Mouse (Mus musculus) hindbrain, embryonic 15.5 days (tissue): ENCODE data around the gene Elmo1. TPM values are rescaled to one million over a fixed set of nuclear protein-coding genes. Genes with fewer than 3 reads are reported as not detected.

Source experiments
- ATAC-seq: fragments of 200-750 bp; cut with Nextera tagmentation; 2 replicates; pipeline ENCODE4 v1.8.0; 2017; ENCODE audit warnings: low read depth, moderate number of reproducible peaks, moderate TSS enrichment; ENCODE audit not compliant: low FRiP score
- H3K27ac ChIP-seq: fragments of 300-500 bp; sonication (generic); replicated peaks from 2 replicates; pipeline ENCODE4 v1.5.1; 2015; ENCODE audit warnings: mild to moderate bottlenecking, inconsistent platforms
- H3K27me3 ChIP-seq: fragments of 300-500 bp; sonication (generic); 2 replicates; pipeline ENCODE4 v1.6.1; 2015; ENCODE audit warnings: control low read depth, inconsistent platforms
- H3K36me3 ChIP-seq: fragments of 300-500 bp; sonication (generic); 2 replicates; pipeline ENCODE4 v1.6.1; 2015; ENCODE audit warnings: control low read depth, inconsistent platforms
- H3K4me1 ChIP-seq: fragments of 300-500 bp; sonication (generic); replicated peaks from 2 replicates; pipeline ENCODE4 v1.6.1; 2015; ENCODE audit warnings: control low read depth, inconsistent platforms
- H3K4me2 ChIP-seq: fragments of 300-500 bp; sonication (generic); 2 replicates; pipeline ENCODE4 v1.6.1; 2015; ENCODE audit warnings: moderate library complexity, mild to moderate bottlenecking, inconsistent platforms
- H3K4me3 ChIP-seq: fragments of 300-500 bp; sonication (generic); 2 replicates; pipeline ENCODE4 v1.5.1; 2015; ENCODE audit warnings: mild to moderate bottlenecking, inconsistent platforms
- H3K9ac ChIP-seq: fragments of 300-500 bp; sonication (generic); 2 replicates; pipeline ENCODE4 v1.6.1; 2015; ENCODE audit warnings: inconsistent platforms
- H3K9me3 ChIP-seq: fragments of 300-500 bp; sonication (generic); 2 replicates; pipeline ENCODE4 v1.6.1; 2016; ENCODE audit warnings: control low read depth, inconsistent platforms
- WGBS: fragments of 180-500 bp; shearing (Covaris S2); methylation state at CpG from one replicate; pipeline ENCODE4 v1.1.7; 2015; 5-methylcytosine and 5-hydroxymethylcytosine counted together
- polyA plus RNA-seq: library from polyadenylated mRNA; unstranded; fragments of >200 nt; fragmentation: Nextera tagmentation; extraction: Ambion mirVana; gene quantifications from 2 replicates; pipeline ENCODE4 v1.2.1, GENCODE M21; 2015

Elmo1 gene
- polyA plus RNA-seq, 1 experiment from 2014 or later = 47.9 TPM

DNA sequence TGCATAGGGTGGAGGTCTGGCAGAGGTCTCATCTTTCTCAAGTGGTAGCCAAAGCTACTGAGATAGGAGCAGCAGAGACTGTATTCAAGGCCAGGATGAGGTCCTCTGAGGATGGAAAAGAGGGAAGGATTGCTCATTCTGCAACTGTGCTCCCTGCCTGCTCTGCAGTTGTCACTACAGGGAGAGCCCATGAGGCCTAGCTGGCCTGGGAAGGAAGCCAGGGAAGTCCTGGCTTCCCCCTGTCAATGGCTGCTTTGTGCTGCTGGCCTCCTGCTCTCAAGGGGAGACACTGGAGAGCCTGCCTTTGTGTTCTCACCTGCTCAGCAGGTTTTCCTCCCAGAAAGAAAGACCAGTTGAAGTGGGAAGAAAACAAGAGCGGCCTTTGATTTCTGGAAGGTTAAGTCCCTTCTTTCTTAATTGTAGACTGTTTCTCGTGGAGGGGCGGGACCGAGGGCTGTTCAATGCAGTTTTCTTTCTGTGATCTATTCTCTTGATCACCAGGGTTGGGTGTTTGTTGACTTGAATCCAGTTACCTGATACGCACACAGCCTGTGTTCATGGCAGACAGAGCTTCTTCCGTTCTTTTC is 91.9 kb downstream of the Elmo1 start:
- Histone ChIP-seq H3K4me2 (no peak overlapping the region), H3K4me1 (peaks cover 18% of the 10 kb centered on the region), H3K36me3 (no peaks in the 10 kb centered on the region), H3K27ac (no peak overlapping the region; the same call in 1 of the 2 replicates), H3K9me3 (no peaks in the 10 kb centered on the region), H3K9ac (no peak overlapping the region), H3K4me3 (no peak overlapping the region), H3K27me3 (no peaks in the 10 kb centered on the region)
- ATAC-seq = peak; percentile 54; the same call in 1 of the 2 replicates
- 49% methylated on average over 6 of the region's 6 CpGs for WGBS

DNA sequence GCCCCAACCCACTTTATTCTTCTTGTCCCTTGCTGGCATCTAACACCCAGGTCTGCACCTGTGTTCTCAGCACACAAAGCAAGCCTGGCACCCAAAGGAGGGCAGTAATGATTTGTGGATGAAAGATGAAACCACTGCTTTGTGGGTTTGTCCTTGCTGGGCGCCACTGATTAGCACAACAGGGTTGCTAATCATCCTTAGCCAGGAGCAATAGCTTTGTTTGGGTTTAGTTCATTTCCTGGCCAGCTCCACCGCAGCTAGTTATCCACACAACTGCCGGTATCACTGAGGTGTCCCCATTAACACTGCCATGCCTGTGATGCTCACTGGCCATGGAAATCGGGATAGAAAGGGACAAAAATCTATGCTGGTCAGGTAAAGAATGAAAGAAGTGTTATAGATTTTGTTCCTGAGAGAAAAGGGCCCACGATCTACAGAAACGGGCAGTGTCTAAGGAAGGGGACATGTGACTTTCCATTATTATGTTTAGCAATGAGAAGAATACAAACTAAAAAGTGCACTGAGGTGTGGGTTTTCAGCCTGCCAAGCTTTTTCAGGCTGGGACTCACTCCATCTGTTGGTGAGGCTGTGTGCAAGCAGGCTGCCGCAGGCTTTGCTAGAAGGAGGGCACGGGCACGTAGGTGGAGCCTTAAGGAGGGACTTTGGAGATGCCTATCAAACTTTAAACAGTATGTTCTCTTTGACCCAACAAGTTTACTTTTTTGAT is 93.3 kb downstream of the Elmo1 start:
- Histone ChIP-seq H3K4me3 (no peak overlapping the region), H3K4me1 (peaks cover 18% of the 10 kb centered on the region), H3K27me3 (no peaks in the 10 kb centered on the region), H3K27ac (peak overlapping the region; percentile 9; the same call in 1 of the 2 replicates), H3K36me3 (no peaks in the 10 kb centered on the region), H3K4me2 (peak overlapping the region; percentile 2; the same call in 1 of the 2 replicates), H3K9ac (no peak overlapping the region), H3K9me3 (no peaks in the 10 kb centered on the region)
- 7% methylated on average over 9 of the region's 9 CpGs for WGBS
- ATAC-seq = peak; percentile 71

DNA sequence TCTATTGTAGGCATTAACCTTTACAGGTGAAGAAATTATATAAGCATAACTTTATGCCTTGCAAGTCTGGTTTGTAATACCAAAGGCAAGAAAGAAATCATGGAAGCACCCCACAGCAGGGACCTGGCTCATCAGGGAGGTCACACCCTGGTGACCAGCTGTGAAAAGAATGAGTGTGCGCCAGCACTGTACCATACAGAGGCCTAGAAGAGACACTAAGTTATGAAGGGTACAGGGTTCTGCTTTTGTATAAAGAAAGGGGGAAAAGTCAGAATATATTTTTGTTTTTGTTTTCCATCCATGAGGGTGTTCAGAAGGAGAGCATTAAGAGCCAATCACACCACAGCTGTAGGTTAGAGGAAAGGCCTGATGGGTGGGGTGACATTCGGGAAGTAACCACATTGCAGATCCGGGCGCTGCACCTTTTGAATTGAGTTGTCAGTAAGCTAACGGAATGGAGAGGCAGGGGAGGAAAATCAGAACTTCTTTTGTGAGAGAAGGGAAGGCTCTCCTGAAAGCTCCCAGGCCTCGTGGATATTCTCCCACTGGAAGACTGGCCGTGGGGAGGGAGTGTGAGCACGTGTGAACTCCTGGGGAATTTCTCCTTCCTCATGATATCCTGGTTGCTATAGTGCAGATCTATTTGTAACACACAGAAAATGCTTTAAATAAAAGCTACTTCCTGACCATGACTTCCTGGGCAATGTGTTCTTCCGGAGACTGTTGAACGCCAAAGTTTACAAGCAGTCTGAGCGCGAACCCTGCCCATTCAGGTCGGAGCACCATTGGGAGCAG is 94.0 kb downstream of the Elmo1 start:
- no peak overlapping the region; the same call in 1 of the 2 replicates for H3K27ac ChIP-seq
- H3K4me2 ChIP-seq = no peak overlapping the region
- no peak for ATAC-seq
- H3K4me3 ChIP-seq = no peak overlapping the region
- 64% methylated on average over 13 of the region's 13 CpGs for WGBS
- no peaks in the 10 kb centered on the region for H3K36me3 ChIP-seq
- H3K9me3 ChIP-seq = no peaks in the 10 kb centered on the region
- no peaks in the 10 kb centered on the region for H3K27me3 ChIP-seq
- no peak overlapping the region for H3K9ac ChIP-seq
- H3K4me1 ChIP-seq = peaks cover 18% of the 10 kb centered on the region

DNA sequence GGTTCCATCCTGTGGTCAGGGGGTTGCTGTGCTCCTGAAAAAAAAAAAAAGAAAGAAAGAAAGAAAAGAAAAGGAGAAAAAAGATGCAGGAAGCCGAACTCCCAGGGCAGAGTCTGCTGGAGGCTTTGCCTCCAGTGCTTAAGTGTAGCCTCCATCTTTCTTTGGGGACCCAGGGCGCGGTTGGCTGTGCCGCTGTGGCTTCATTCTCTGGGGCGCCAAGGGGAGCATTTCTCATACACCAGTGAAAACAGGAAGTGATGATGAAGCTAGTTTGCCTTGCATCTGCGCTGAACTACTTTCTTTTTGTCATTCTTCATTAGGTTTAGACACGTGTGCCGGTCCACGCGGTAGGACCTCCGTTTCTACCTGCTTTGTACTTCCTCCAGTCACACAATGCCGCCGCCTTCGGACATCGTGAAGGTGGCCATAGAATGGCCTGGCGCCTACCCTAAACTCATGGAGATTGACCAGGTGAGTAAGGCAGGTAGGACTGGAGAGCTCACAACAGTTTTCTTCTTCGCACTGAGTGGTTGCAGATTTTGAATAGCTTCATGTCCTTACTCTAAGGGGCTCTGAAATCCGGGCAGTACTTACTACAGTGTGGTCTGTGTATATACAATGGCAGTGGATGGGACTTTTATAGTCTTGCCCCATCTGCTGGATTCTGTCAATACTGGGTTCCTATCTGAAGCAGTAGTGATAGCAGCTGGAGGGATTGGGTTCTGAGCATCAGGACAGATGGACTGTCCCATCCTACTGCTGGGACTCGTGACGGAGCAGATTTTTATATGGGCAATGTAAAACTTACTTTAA is 94.8 kb downstream of the Elmo1 start:
- H3K27me3 ChIP-seq = no peaks in the 10 kb centered on the region
- peaks cover 18% of the 10 kb centered on the region for H3K4me1 ChIP-seq
- H3K9me3 ChIP-seq = no peaks in the 10 kb centered on the region
- H3K27ac ChIP-seq = no peak overlapping the region
- WGBS = 93% methylated on average over 20 of the region's 20 CpGs
- H3K4me2 ChIP-seq = no peak overlapping the region
- no peak overlapping the region for H3K4me3 ChIP-seq
- no peaks in the 10 kb centered on the region for H3K36me3 ChIP-seq
- ATAC-seq = no peak
- H3K9ac ChIP-seq = no peak overlapping the region

DNA sequence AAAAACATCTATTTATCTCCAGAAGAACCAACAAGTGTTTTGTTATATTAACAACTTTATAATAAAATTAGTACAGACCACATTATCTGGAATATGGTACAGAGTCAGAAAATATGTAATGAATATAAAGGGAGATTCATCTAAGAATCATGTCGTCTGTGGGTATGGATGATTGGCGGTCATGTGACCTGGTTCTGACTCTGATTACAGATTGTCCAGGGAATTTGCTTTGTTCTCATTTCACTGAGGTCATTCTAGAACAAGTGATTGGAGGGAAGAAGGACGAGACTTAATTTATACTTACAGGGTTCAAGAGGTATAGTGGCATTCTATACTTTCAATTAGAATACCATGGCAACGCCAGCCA is 95.4 kb downstream of the Elmo1 start:
- no peaks in the 10 kb centered on the region for H3K27me3 ChIP-seq
- WGBS = 68% methylated on average over 4 of the region's 4 CpGs
- H3K9ac ChIP-seq = no peak overlapping the region
- no peak overlapping the region for H3K4me2 ChIP-seq
- no peak overlapping the region for H3K27ac ChIP-seq
- no peak for ATAC-seq
- H3K9me3 ChIP-seq = no peaks in the 10 kb centered on the region
- H3K36me3 ChIP-seq = no peaks in the 10 kb centered on the region
- no peak overlapping the region for H3K4me3 ChIP-seq
- peaks cover 18% of the 10 kb centered on the region for H3K4me1 ChIP-seq

DNA sequence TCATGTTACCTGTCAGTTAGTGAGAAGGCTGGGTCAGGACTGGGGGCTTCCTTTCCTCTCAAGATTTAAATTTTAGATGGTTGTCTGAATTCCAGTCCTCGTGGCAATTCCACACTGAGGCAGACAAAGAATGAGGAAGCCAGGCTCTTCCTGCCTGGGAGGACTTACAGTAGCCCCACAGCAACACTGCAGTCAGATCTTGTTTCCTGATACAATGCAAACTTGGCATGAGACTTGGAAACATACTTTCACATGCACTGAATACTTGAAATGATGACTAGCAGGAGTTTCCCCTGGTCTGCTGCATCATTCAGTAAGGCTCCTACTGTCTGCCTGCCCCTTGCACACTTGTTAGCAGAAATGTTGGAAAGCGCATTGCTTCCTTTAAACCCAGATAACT is 97.3 kb downstream of the Elmo1 start:
- Histone ChIP-seq H3K4me1 (peaks cover 11% of the 10 kb centered on the region), H3K27me3 (no peaks in the 10 kb centered on the region), H3K9ac (no peak overlapping the region), H3K4me2 (no peak overlapping the region), H3K27ac (no peak overlapping the region), H3K4me3 (no peak overlapping the region), H3K36me3 (no peaks in the 10 kb centered on the region), H3K9me3 (no peaks in the 10 kb centered on the region)
- ATAC-seq = no peak
- WGBS = 85% methylated on average over 2 of the region's 2 CpGs

DNA sequence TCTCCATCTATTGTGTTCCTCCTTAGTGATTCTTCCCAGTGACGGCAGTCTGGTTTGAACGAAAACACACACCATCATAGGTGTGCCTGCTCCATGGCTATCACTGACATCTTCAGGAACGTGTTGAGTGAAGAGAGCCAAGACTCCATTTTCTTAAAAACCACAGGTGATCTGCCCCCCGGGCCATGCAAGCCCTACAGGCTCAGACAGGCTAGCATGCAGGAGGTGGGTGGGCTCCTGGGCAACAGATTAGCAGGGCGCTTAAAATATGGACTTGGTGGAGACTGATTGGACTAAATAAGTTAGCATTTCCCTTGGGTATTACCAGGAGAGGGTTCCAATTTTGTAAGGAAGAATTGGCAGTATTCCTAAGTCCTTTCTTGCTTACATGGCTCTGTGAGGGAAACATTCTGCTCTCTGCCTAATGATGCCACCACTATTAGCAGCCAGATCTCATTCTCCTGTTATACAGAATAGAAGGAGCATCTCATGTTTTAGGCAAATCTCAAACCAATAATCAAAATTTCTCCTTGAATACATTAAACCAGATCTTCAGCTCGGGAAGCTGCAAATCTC is 101.7 kb downstream of the Elmo1 start:
- ATAC-seq = no peak
- Histone ChIP-seq H3K9me3 (no peaks in the 10 kb centered on the region), H3K4me1 (no peaks in the 10 kb centered on the region), H3K9ac (no peak overlapping the region), H3K27ac (no peak overlapping the region), H3K36me3 (no peaks in the 10 kb centered on the region), H3K4me3 (no peak overlapping the region), H3K4me2 (no peak overlapping the region), H3K27me3 (no peaks in the 10 kb centered on the region)
- 88% methylated on average over 6 of the region's 6 CpGs for WGBS

DNA sequence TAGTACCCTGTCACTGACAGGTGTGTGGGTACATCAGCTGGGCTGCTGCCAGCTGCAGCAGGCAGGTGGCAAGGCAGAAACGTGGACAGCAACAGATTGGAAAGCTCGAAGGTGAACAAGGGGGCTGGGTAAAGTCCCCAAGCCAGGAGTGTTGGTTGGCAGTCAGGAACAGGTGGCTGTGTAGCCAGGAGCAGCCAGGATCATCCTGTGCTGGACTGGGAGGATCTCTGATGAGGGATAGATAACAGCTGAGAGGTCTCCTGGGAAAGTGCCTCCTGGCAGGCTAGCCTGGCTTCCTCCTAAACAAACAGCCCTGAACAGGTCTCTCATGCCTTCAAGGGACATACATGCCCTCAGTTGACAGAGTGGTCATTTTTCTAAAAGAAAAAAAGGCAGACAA is 110.2 kb downstream of the Elmo1 start:
- Histone ChIP-seq H3K4me1 (no peaks in the 10 kb centered on the region), H3K36me3 (no peaks in the 10 kb centered on the region), H3K4me3 (no peak overlapping the region), H3K9ac (no peak overlapping the region), H3K4me2 (no peak overlapping the region), H3K27me3 (no peaks in the 10 kb centered on the region), H3K9me3 (no peaks in the 10 kb centered on the region), H3K27ac (no peak overlapping the region)
- no peak for ATAC-seq
- 52% methylated on average over 2 of the region's 2 CpGs for WGBS

DNA sequence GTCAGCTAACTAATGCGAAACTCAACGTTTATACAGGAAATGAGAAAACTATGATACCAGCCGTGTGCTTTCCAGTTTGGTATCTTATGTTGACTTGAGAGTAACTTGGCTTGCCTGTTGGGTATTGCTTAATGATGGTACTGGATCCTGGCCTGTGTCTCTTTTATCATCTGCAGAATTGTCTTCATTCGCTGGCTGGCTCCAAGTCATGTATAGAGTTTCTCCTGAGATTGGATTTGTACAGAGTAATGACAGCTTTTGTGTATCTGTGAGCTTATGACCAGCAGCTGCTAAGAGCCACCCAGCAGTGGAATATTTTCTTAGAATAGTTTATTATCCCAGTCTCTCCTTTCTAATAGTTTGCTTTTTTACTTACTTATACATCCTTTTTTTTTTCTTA is 112.2 kb downstream of the Elmo1 start:
- WGBS = 94% methylated on average over 4 of the region's 4 CpGs
- no peaks in the 10 kb centered on the region for H3K36me3 ChIP-seq
- H3K4me2 ChIP-seq = no peak overlapping the region
- ATAC-seq = no peak
- H3K4me3 ChIP-seq = no peak overlapping the region
- no peaks in the 10 kb centered on the region for H3K4me1 ChIP-seq
- no peaks in the 10 kb centered on the region for H3K9me3 ChIP-seq
- H3K27me3 ChIP-seq = no peaks in the 10 kb centered on the region
- H3K9ac ChIP-seq = no peak overlapping the region
- no peak overlapping the region for H3K27ac ChIP-seq

DNA sequence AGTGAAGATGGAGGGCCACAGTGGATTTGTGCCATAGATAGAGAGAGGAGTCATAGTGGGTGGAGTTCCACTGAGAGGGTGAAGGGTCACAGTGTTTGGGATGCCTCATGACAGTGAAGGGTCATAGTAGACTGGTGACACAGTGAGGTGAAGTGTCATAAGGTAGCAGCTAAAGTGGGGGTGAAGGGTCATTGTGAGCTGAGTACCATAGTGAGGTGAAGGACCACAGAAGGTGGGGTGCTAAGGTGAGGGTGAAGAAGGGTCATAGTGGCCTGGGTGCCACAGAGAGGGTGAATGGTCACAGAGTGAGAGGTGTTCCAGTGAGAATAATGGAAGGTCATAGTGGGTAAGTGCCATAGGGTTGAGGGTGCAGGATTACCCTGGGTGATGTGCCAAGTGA is 113.8 kb downstream of the Elmo1 start:
- Histone ChIP-seq H3K36me3 (no peaks in the 10 kb centered on the region), H3K9ac (no peak overlapping the region), H3K27me3 (no peaks in the 10 kb centered on the region), H3K9me3 (no peaks in the 10 kb centered on the region), H3K4me1 (no peaks in the 10 kb centered on the region), H3K4me3 (no peak overlapping the region), H3K27ac (no peak overlapping the region), H3K4me2 (no peak overlapping the region)
- no peak for ATAC-seq

DNA sequence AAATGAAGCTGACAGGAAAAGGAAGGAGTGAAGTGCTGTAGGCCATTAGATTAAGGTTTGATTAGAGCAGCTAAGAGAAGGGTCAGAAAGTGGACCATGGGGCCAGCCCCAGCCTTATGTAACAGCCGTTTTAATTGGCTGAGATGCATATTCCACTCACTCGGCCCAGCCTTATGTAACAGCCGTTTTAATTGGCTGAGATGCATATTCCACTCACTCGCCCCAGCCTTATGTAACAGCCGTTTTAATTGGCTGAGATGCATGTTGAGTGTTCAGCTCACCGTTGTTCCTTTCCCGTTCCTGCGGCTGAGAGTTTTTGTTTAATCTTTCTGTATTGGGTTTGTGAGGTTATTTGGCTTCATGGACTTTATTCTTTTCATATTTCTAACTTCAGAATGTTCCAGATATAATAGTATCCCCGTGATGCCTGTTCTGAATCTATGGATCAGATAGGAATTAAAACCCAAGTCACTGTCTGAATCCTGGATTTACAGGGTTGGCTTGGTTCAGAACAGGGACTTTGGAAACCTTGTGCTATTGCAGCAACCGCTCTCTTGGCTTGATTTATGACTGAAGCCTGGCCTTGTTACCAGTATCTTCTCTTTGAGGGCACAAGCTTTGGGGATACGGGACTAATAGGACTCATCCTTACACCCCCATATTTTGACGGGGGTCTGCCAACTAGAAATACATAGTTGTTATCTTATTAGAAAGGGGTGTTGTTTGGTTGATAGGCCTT is 114.8 kb downstream of the Elmo1 start:
- Histone ChIP-seq H3K36me3 (no peaks in the 10 kb centered on the region), H3K4me2 (no peak overlapping the region), H3K9ac (no peak overlapping the region), H3K9me3 (no peaks in the 10 kb centered on the region), H3K4me3 (no peak overlapping the region), H3K4me1 (no peaks in the 10 kb centered on the region), H3K27ac (no peak overlapping the region), H3K27me3 (no peaks in the 10 kb centered on the region)
- no peak for ATAC-seq
- WGBS = 93% methylated on average over 12 of the region's 12 CpGs
